Mouse (Mus musculus) midbrain, embryonic 11.5 days (tissue): Measurements from ENCODE around the gene Hadha. TPM values are rescaled to one million over a fixed set of nuclear protein-coding genes. Genes with fewer than 3 reads are reported as not detected.

Experiments used
- ATAC-seq: fragments of 200-750 bp; cut with Nextera tagmentation; 2 replicates; pipeline ENCODE4 v1.8.0; 2017; ENCODE audit warnings: moderate TSS enrichment, moderate library complexity; ENCODE audit not compliant: low FRiP score
- DNase-seq: peaks from one replicate; pipeline ENCODE4 v3.0.0; 2015; ENCODE audit warnings: low spot score; ENCODE audit errors: missing footprints
- H3K27ac ChIP-seq: fragments of 300-500 bp; sonication (generic); 2 replicates; pipeline ENCODE4 v1.5.1; 2014; ENCODE audit warnings: low read depth, low read length
- H3K27me3 ChIP-seq: fragments of 300-500 bp; sonication (generic); 2 replicates; pipeline ENCODE4 v1.6.1; 2014; ENCODE audit warnings: mild to moderate bottlenecking, low read length, moderate library complexity, mixed read lengths; ENCODE audit not compliant: control insufficient read depth, insufficient read depth
- H3K36me3 ChIP-seq: fragments of 300-500 bp; sonication (generic); 2 replicates; pipeline ENCODE4 v1.6.1; 2014; ENCODE audit warnings: mild to moderate bottlenecking, low read length, moderate library complexity, mixed read lengths; ENCODE audit not compliant: control insufficient read depth, insufficient read depth
- H3K4me1 ChIP-seq: fragments of 300-500 bp; sonication (generic); 2 replicates; pipeline ENCODE4 v1.6.1; 2014; ENCODE audit warnings: low read length; ENCODE audit not compliant: control insufficient read depth, insufficient read depth
- H3K4me2 ChIP-seq: fragments of 300-500 bp; sonication (generic); 2 replicates; pipeline ENCODE4 v1.6.1; 2014; ENCODE audit warnings: mild to moderate bottlenecking, moderate library complexity
- H3K4me3 ChIP-seq: fragments of 300-500 bp; sonication (generic); 2 replicates; pipeline ENCODE4 v1.5.1; 2014; ENCODE audit warnings: low read depth, low read length
- H3K9ac ChIP-seq: fragments of 300-500 bp; sonication (generic); 2 replicates; pipeline ENCODE4 v1.6.1; 2014; ENCODE audit warnings: low read length
- H3K9me3 ChIP-seq: fragments of 300-500 bp; sonication (generic); 2 replicates; pipeline ENCODE4 v1.6.1; 2016; ENCODE audit warnings: low read length; ENCODE audit not compliant: control insufficient read depth
- WGBS: fragments of 180-500 bp; shearing (Covaris S2); extraction: QIAGEN DNeasy Blood & Tissue Kit; methylation state at CpG from one replicate; pipeline ENCODE4 v1.1.7; 2014; 5-methylcytosine and 5-hydroxymethylcytosine counted together
- polyA plus RNA-seq: library from polyadenylated mRNA; unstranded; fragments of >200 nt; fragmentation: Nextera tagmentation; extraction: Ambion mirVana; gene quantifications from 2 replicates; pipeline ENCODE4 v1.2.1, GENCODE M21; 2014

Hadha gene
- polyA plus RNA-seq, 1 experiment from 2014 or later = 87.0 TPM

GRCm38 (mm10) chr5:30111126-30111525 is 43.8 kb downstream of the Hadha start:
- WGBS = under 1% methylated on average over 18 of the region's 18 CpGs
- H3K9ac ChIP-seq = peak overlapping the region; percentile 32; the same call in 1 of the 2 replicates

GRCm38 (mm10) chr5:30110371-30111060 is 44.4 kb downstream of the Hadha start:
- WGBS = 2% methylated on average over 22 of the region's 22 CpGs

More at GRCm38 (mm10) chr5:30111126-30111525, 43.8 kb downstream of the Hadha start:
- peak; percentile 97 for DNase-seq
- no peaks in the 10 kb centered on the region for H3K9me3 ChIP-seq
- H3K27ac ChIP-seq = peak overlapping the region; percentile 64
- H3K36me3 ChIP-seq = no peaks in the 10 kb centered on the region
- peak overlapping the region; percentile 33 for H3K4me2 ChIP-seq
- peaks cover 20% of the 10 kb centered on the region; the same call in 1 of the 2 replicates for H3K27me3 ChIP-seq
- no peak overlapping the region for H3K4me3 ChIP-seq
- H3K4me1 ChIP-seq = peaks cover 61% of the 10 kb centered on the region
- peak; percentile 47 for ATAC-seq

GRCm38 (mm10) chr5:30109899-30110298 is 45.1 kb downstream of the Hadha start:
- Histone ChIP-seq H3K4me1 (peaks cover 66% of the 10 kb centered on the region), H3K9me3 (no peaks in the 10 kb centered on the region), H3K27me3 (peaks cover 19% of the 10 kb centered on the region; the same call in 1 of the 2 replicates), H3K36me3 (no peaks in the 10 kb centered on the region), H3K27ac (peak overlapping the region; percentile 68), H3K4me3 (no peak overlapping the region), H3K4me2 (peak overlapping the region; percentile 33), H3K9ac (peak overlapping the region; percentile 32)
- peak; percentile 90 for DNase-seq
- no peak for ATAC-seq
- 7% methylated on average over 2 of the region's 2 CpGs for WGBS

More at GRCm38 (mm10) chr5:30110371-30111060, 44.4 kb downstream of the Hadha start:
- Histone ChIP-seq H3K9ac (peak overlapping the region; percentile 32), H3K4me2 (peak overlapping the region; percentile 33), H3K4me1 (peaks cover 66% of the 10 kb centered on the region), H3K27me3 (peaks cover 20% of the 10 kb centered on the region; the same call in 1 of the 2 replicates), H3K36me3 (no peaks in the 10 kb centered on the region), H3K4me3 (no peak overlapping the region), H3K9me3 (no peaks in the 10 kb centered on the region), H3K27ac (peak overlapping the region; percentile 68)
- DNase-seq = peak; percentile 96
- ATAC-seq = peak; percentile 39; the same call in 1 of the 2 replicates

- Histone ChIP-seq H3K27me3 (peaks cover 6% of the 10 kb centered on the region; the same call in 1 of the 2 replicates), H3K4me2 (peak overlapping the region; percentile 94), H3K9me3 (no peaks in the 10 kb centered on the region), H3K4me3 (no peak overlapping the region), H3K27ac (peak overlapping the region; percentile 78), H3K4me1 (peaks cover 58% of the 10 kb centered on the region), H3K9ac (peak overlapping the region; percentile 28; the same call in 1 of the 2 replicates), H3K36me3 (no peaks in the 10 kb centered on the region)
- no peak for ATAC-seq
- 54% methylated on average over 6 of the region's 6 CpGs for WGBS
- DNase-seq = peak; percentile 84
Observed at GRCm38 (mm10) chr5:30108233-30108632, 46.7 kb downstream of the Hadha start.

GRCm38 (mm10) chr5:30107611-30108041 is 47.3 kb downstream of the Hadha start:
- Histone ChIP-seq H3K4me1 (peaks cover 58% of the 10 kb centered on the region), H3K9ac (peak overlapping the region; percentile 44), H3K27ac (peak overlapping the region; percentile 78), H3K4me3 (peak overlapping the region; percentile 66), H3K27me3 (peaks cover 2% of the 10 kb centered on the region; the same call in 1 of the 2 replicates), H3K36me3 (no peaks in the 10 kb centered on the region), H3K4me2 (peak overlapping the region; percentile 94), H3K9me3 (no peaks in the 10 kb centered on the region)
- WGBS = 1% methylated on average over 5 of the region's 5 CpGs
- ATAC-seq (0 out of 2 replicates have a peak, but pooled peaks have one; percentile 3), DNase-seq (peak; percentile 93)

- Histone ChIP-seq H3K4me3 (peak overlapping the region; percentile 66), H3K27me3 (no peaks in the 10 kb centered on the region; the same call in 1 of the 2 replicates), H3K36me3 (no peaks in the 10 kb centered on the region), H3K4me1 (peaks cover 58% of the 10 kb centered on the region), H3K4me2 (peak overlapping the region; percentile 94), H3K27ac (peak overlapping the region; percentile 78), H3K9ac (peak overlapping the region; percentile 44), H3K9me3 (no peaks in the 10 kb centered on the region)
- 0% methylated on average over 7 of the region's 7 CpGs for WGBS
- ATAC-seq (peak; percentile 71), DNase-seq (peak; percentile 93)
Observed at GRCm38 (mm10) chr5:30107186-30107585, 47.8 kb downstream of the Hadha start.

GRCm38 (mm10) chr5:30106756-30107155 is 48.2 kb downstream of the Hadha start:
- DNase-seq (peak; percentile 85), ATAC-seq (peak; percentile 1; the same call in 1 of the 2 replicates)
- Histone ChIP-seq H3K27ac (peak overlapping the region; percentile 67; the same call in 1 of the 2 replicates), H3K4me3 (peak overlapping the region; percentile 66), H3K4me1 (peaks cover 58% of the 10 kb centered on the region), H3K36me3 (no peaks in the 10 kb centered on the region), H3K4me2 (peak overlapping the region; percentile 94), H3K27me3 (no peaks in the 10 kb centered on the region), H3K9me3 (no peaks in the 10 kb centered on the region), H3K9ac (peak overlapping the region; percentile 84)
- 9% methylated on average over 2 of the region's 2 CpGs for WGBS

GRCm38 (mm10) chr5:30105668-30106300 is 49.2 kb downstream of the Hadha start, which contains the start of gene 3110082J24Rik:
Gene 3110082J24Rik (minus strand): TSS chr5:30106086.
- Histone ChIP-seq H3K9me3 (no peaks in the 10 kb centered on the region), H3K4me2 (peak within 1 kb of the TSS; percentile 94), H3K27ac (peak within 1 kb of the TSS; percentile 67; the same call in 1 of the 2 replicates), H3K36me3 (no peaks in the 10 kb centered on the region), H3K4me1 (peaks cover 49% of the 10 kb centered on the region), H3K4me3 (peak within 1 kb of the TSS; percentile 66), H3K27me3 (no peaks in the 10 kb centered on the region), H3K9ac (peak within 1 kb of the TSS; percentile 84)
- DNase-seq (no peak), ATAC-seq (peak; percentile 19; the same call in 1 of the 2 replicates)
- under 1% methylated on average over 29 of the region's 29 CpGs for WGBS
